Mouse (Mus musculus) hindbrain, embryonic 10.5 days (tissue): Measurements from ENCODE around the gene Eva1b. TPM values are rescaled to one million over a fixed set of nuclear protein-coding genes. Genes with fewer than 3 reads are reported as not detected.

Experiments
- DNase-seq: peaks from one replicate; pipeline ENCODE4 v3.0.0-alpha.2; 2017; ENCODE audit warnings: low spot score
- H3K27ac ChIP-seq: fragments of 300-500 bp; sonication (generic); 2 replicates; pipeline ENCODE4 v1.5.1; 2016; ENCODE audit warnings: mild to moderate bottlenecking, moderate library complexity
- H3K27me3 ChIP-seq: fragments of 300-500 bp; sonication (generic); 2 replicates; pipeline ENCODE4 v1.6.1; 2016; ENCODE audit warnings: mild to moderate bottlenecking; ENCODE audit not compliant: poor library complexity, insufficient read depth, severe bottlenecking
- H3K36me3 ChIP-seq: fragments of 300-500 bp; sonication (generic); 2 replicates; pipeline ENCODE4 v1.6.1; 2016; ENCODE audit warnings: mild to moderate bottlenecking, moderate library complexity
- H3K4me1 ChIP-seq: fragments of 300-500 bp; sonication (generic); replicated peaks from 2 replicates; pipeline ENCODE4 v1.6.1; 2016; ENCODE audit warnings: mild to moderate bottlenecking
- H3K4me3 ChIP-seq: fragments of 300-500 bp; sonication (generic); 2 replicates; pipeline ENCODE4 v1.5.1; 2016; ENCODE audit warnings: mild to moderate bottlenecking, moderate library complexity
- H3K9me3 ChIP-seq: fragments of 300-500 bp; sonication (generic); 2 replicates; pipeline ENCODE4 v1.6.1; 2016; ENCODE audit warnings: mild to moderate bottlenecking, moderate library complexity
- WGBS: fragments of 180-500 bp; shearing (Covaris S2); methylation state at CpG from one replicate; pipeline ENCODE4 v1.1.7; 2016; 5-methylcytosine and 5-hydroxymethylcytosine counted together
- polyA plus RNA-seq: library from polyadenylated mRNA; unstranded; fragments of >200 nt; fragmentation: Nextera tagmentation; extraction: Ambion mirVana; gene quantifications from 2 replicates; pipeline ENCODE4 v1.2.1, GENCODE M21; 2016

Eva1b gene
- polyA plus RNA-seq, 1 experiment from 2014 or later, result 35.3 TPM

DNA sequence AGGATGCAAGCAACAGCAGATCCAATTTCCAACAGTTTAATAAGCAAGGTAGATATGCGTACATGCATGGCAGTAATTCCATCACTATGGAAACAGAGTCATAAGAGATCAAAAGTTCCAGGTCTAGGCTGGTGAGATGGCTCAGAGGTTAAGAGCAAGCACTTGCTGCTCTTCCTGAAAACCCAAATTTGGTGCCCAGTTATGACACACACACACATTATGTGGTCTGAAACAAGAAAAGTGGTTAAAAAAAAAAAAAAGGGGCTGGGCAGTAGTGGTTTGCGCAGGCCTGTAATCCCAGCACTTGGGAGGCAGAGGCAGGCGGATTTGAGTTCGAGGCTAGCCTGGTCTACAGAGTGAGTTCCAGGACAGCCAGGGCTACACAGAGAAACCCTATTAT lies 47.4 kb downstream of the Eva1b start:
- no peak overlapping the region for H3K27ac ChIP-seq
- no peaks in the 10 kb centered on the region for H3K9me3 ChIP-seq
- 98% methylated on average over 4 of the region's 4 CpGs for WGBS
- H3K36me3 ChIP-seq, result peaks cover 96% of the 10 kb centered on the region
- H3K4me1 ChIP-seq, result peaks cover 6% of the 10 kb centered on the region
- H3K4me3 ChIP-seq, result no peak overlapping the region
- H3K27me3 ChIP-seq, result no peaks in the 10 kb centered on the region
- DNase-seq, result no peak

DNA sequence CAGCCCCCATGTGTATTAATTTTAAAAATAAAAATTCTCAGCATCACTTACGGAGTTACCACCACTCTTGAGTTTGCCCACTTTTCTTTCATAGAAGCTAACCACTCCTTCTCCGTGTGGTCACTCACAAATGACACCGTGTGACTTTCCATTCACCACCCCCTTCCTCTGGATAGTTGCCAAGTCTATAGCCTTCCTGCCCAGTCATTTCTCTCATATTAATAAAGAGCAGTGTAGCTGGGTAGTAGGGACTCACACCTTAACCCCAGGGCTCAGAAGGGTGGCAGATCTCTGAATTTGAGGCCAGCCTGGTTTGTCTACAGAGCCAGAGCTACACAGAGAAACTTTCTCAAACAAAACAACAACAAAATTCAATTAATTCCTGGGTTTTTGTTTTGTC lies 49.9 kb downstream of the Eva1b start:
- WGBS, result 90% methylated on average over 3 of the region's 3 CpGs
- Histone ChIP-seq H3K4me1 (peaks cover 21% of the 10 kb centered on the region), H3K4me3 (no peak overlapping the region), H3K27me3 (no peaks in the 10 kb centered on the region), H3K36me3 (peaks cover 80% of the 10 kb centered on the region), H3K27ac (no peak overlapping the region), H3K9me3 (no peaks in the 10 kb centered on the region)
- DNase-seq, result no peak

Other genes starting within 250 kb of the Eva1b start
- gene Csf3r, start 123.2 kb upstream of the Eva1b start, polyA plus RNA-seq, result 0.70 and 1.1 TPM in 2 replicates
- gene Mrps15, start 100.8 kb upstream of the Eva1b start, polyA plus RNA-seq, result 139 and 147 TPM in 2 replicates
- gene Oscp1, start 89.2 kb upstream of the Eva1b start, polyA plus RNA-seq, result 27.7 and 30.9 TPM in 2 replicates
- gene Lsm10, start 51.1 kb upstream of the Eva1b start, polyA plus RNA-seq, result 46.8 and 49.1 TPM in 2 replicates
- gene Stk40, start 43.8 kb upstream of the Eva1b start, polyA plus RNA-seq, result 46.9 and 47.2 TPM in 2 replicates
- gene Sh3d21, start 15.7 kb downstream of the Eva1b start, polyA plus RNA-seq, result 1.3 and 2.3 TPM in 2 replicates
- 230 and 252 TPM in 2 replicates for gene Thrap3, start 55.0 kb downstream of the Eva1b start, polyA plus RNA-seq
- 64.8 and 99.0 TPM in 2 replicates for gene Map7d1, start 108.6 kb downstream of the Eva1b start, polyA plus RNA-seq
- gene Trappc3, start 114.6 kb downstream of the Eva1b start, polyA plus RNA-seq, result 95.4 and 101 TPM in 2 replicates
- 6.1 and 18.5 TPM in 2 replicates for gene Col8a2, start 139.0 kb downstream of the Eva1b start, polyA plus RNA-seq
- 88.2 and 89.5 TPM in 2 replicates for gene Adprhl2, start 174.0 kb downstream of the Eva1b start, polyA plus RNA-seq
- 2.3 and 2.7 TPM in 2 replicates for gene Tekt2, start 177.9 kb downstream of the Eva1b start, polyA plus RNA-seq